Mouse (Mus musculus) MEL-GATA-1-ER (cell line): ENCODE results near the gene Ubb.

Experiments used
- DNase-seq: peaks from one replicate; pipeline ENCODE4 v3.0.0-alpha.2; 2012; ENCODE audit warnings: low read depth; ENCODE audit errors: extremely low read depth

Ubb gene

DNA sequence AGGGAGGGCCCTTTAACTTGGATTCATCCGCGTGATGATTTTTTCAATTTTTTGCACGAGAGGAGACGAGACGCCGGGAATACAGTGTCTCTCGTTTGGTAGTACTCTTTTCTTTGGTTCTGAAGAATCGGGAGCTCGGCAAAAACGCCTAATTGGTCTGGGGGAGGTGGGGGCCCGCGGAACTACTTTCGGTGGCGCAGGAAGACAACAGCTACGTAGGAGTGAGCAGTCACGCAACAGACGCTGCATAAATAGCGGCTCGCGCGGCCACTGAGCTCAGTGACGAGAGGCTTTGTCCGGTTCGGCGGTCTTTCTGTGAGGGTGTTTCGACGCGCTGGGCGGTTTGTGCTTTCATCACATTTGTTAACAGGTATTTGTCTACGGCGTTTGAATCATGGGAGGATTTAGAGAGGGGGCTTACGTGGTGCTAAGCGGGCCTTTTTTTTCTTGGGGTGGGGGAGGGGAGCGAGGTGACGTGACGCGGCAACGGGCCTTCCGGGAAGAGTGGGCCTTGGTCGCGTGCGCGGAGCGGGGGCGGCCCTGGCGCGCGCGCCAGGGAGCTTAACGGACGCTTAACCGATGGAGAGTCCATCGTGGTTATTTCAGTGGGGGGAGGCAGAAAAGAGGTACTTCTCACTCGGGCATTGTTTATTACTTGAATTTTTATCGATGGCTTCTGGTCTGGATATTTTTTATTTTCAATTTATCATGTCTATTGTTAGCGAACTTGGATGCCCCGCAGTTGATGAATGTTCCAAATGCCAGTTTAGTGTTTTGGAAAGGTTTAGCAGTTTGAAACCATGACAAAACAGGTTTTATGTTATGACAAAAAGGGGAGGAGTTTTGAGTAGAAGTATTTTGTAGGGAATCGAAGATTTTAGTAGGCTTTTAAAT, 502 bp downstream of the Ubb start:
- peak; percentile 59 for DNase-seq

DNA sequence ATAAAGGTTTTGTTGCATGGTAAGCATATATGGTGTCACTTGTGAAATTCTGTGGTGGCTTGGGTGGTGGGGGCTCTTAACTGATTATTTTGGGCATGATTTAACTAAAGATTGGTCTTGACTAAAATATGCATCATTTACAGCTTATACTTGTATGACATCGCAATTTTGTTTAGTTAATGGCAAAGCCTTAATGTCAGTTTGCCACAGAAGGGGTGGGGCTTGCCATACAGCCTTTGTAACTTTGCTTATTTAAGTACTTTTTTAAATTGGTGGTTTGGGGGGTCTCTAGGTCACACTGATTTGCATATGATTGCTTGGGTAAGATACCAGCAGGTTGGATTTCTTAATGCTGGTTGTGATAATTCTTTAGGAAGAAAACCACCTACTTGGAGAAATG, 2.2 kb downstream of the Ubb start:
- DNase-seq = no peak

DNA sequence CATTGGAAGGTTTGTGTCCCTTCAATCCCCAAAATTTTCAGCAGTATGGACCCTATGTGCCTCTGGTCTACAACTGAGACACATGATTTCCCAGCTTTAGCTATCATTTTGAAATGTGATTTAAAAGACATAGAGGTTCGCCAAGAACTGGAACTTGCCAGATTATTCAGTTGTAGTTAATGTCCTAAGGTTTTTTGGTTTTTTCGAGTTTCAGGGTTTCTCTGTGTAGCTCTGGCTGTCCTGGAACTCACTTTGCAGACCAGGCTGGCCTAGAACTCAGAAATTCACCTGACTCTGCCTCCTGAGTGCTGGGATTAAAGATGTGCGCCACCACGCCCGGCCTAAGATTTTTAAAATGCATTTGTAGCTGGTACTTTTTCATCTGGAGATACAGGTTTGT, 2.7 kb downstream of the Ubb start:
- DNase-seq = no peak

DNA sequence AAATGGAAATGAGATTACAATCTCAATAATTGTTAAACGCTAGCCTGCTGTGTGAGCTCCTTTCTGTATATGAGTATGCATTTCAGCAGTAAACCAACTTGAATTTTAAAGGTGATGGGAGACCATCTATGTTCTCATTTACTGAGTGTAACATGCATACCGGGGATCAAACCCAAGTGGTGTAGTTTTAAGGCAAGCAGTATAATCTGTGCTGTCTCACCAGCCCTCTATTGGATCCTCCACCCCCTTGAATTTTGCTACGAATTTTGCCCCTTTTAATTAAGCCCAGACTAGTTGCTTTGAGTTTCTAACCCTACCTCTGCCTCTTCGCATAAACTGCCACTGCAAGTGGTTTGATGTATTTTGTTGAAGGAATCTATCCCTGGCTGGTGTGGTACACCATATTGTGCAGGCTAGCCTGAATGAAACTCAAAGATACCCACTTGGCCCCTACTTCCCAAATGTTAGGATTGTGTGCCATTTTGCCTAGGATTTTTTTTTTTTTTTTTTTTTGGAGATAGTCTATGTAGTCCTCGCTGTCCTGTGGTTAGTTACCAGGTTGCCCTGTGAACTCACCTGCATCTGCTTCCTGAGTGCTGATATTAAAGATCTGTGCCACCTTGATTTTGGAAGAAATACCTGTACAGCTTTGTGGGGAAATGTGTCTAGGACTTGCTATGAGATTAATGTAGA, 3.3 kb downstream of the Ubb start:
- no peak for DNase-seq

DNA sequence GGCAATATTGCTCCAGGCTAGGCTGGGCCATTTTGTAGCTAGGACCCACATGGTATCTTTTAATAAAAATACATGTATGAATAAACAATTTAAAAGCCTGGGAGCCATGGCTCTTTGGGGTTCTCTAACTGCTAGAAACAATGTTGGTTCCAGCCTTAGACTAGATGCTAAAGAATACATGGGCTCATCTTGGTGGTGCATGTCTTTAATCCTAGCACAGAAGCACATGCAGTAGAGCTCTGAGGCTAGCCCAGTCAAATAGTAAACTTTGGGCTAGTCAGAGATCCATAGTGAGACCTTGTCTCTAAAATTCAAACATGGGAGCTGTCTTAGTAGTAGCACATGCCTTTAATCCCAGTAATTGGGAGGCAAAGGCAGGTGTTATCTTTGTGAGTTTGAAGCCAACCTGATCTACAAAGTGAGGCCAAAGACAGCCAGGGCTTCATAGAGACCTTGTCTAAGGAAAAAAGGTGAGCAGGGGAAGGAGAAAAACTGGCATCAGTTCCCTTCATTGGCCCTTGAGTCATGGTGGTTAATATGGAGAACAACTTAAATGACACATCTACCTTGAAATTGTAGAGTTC, 4.1 kb downstream of the Ubb start:
- DNase-seq = no peak

DNA sequence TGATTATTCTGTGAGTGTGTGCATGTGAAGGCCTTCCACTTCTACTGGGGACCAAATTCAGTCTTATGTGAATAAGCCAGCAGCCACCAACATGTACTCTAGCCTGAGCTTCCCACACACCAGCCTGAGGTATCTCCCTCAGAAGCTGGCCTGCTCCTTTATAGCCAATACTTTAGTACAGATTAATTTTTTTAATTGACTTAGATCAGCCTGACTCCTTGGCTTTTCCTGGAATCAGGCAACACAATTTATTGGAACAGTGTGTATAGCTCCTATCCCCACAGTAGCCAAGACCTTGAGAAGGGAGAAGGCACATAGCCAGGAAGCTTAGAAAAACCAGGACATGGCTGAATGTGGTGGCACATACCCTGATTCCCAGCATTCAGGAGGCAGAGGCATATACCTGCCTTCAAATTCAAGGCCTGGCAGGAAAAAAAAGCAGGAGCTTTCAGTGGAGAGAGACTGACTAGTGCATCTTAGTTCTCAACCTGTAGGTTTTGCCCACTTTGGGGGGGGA, 5.0 kb downstream of the Ubb start:
- no peak for DNase-seq

DNA sequence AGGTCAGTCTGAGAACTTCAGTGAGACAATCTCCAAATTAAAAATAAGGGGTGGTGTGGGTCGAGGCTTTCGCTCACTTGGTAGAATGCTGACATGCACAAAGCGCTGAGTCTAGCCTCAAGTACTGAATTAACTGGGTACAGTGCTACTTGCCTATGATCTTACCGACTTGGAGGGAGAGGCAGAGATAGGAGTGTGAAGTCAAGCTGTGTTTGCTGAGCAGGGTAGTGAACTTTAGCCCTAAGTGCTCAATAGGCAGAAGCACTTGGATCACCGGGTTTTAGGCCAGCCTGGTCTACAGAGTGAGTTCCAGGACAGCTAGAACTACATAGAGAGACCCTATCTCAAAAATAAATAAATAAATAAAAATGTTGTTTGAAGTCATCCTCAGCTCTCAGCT, 6.2 kb downstream of the Ubb start:
- no peak for DNase-seq

DNA sequence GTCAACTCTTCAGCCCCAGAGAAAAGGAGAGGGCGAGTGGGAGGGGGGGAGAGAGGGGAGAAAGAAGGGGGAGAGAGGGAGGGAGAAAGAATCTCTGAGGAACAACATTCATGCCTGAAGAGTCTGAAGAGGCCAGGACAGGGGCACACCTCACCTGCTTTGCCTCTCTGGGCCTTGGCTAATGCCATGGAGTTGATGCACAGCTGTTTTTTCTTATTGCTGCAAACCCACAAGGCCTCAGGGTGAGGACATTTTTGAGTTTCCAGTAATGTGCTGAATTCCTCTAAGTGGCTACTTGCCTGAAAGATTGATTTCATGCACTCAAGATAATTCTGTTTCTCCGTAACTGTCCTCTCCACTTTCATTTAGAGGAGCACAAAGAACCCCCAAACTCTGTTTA, 7.2 kb downstream of the Ubb start:
- no peak for DNase-seq

DNA sequence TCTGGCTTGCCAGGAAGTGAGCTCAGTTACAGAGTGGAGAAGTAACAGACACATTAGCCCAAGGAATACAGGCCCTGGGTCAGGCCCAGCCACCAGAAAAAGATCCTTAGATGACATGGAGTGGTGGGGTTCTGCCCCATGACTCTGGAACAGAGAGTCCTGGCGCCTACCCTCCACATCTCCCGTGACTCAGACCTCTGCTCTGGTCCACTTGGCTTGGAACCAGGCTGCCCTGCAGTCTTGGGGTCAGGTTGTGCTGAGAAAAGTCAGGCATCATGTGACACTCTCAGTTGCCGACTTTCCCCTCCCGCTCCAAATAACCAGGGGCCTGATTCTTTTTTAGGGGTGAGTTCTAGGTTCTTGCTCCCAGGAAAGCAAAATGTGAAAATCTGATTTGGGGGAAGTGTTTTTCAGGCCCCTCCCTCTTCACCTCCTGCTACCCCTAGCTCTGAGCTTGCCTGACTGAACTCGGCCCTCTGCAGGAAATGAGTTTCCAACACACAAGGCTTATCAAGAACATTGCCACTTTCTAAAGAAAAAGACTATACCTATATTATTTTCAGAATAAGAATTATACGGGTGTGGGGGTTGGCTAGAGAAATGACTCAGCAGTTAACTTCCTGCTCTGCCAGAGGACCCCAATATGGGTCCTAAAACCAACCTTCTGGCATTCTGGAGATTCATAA, 8.1 kb downstream of the Ubb start:
- DNase-seq = no peak

DNA sequence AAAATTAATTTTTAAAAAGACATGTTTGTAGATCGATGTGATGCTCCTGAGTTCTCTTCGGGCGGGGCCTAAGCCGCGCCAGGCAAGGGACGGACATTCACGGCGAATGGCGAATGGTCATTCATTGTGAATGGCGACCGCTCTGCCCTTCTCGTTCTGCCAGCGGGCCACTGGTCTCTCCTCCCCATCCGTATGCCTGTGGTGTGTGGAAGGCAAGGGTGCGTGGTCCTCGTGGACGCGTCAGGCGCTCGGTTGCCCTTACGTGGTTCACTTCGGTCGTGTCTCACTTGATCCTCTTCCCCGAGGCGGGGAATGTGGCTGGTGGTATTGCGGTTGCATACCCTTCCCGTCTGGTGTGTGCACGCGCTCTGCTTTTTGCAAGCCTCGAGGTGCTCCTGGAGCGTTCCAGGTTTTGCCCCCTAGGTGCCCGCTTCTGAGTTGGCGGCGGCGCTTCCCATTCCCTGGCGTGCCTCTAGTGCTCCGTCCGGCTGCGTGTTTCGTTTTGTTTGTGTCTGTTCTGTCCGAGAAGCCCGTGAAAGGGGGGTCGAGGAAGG, 9.6 kb downstream of the Ubb start:
- DNase-seq = no peak

DNA sequence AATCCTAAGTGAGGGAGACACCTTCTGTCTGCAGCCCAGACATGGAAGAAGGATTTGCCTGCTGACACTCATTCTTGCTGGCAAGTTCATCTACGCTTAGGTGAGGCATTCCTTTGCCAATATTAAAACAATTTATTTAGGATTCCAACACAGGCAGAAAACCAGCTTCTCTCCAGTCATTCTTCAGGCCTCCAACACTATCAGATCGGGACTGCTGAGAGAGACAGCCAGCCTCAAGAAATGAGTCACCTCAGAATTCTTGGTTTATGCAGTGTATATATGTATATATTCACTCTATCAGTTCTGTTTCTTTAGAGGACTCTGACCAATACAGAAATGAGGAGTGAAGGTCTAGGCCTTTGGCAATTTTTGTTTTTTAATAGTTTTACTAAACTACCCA, 12.6 kb downstream of the Ubb start:
- DNase-seq = no peak

DNA sequence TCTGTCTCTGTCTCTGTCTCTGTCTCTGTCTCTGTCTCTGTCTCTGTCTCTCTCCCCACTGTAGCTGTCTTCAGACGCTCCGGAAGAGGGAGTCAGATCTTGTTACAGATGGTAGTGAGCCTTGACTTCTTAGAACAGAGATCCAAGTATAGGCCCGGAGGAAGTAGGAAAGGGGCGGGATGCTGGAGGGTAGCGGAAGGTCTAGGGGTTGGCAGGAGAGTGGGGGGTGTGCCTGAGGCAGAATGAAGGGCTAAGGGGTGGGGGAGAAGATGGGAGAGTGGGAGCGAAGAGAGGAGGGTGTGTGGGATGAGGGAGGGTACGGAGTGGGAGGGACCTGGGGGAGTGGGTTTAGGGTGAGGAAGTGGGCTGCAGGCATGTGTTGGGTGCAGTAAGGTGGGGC, 14.8 kb downstream of the Ubb start:
- DNase-seq = no peak

DNA sequence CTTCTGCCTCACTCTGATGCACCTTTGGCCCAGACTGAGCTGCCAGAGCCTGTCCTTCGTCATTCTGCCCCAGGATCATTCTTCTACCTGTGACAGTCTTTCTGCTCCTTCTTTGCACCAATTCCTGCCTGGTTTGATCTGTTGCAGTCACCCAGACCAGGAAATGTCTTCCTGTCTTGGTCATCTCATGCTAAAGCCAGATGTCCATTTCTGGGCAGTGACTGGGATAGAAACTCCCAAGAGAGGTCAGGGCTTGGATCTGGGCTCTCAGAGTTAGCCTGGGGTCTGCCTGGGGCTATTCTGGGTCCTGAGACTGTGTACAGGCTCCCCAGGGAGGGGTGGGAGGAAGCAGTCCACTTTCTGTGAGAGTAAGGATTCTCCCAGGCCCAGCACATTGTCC, 15.2 kb downstream of the Ubb start:
- DNase-seq = no peak

DNA sequence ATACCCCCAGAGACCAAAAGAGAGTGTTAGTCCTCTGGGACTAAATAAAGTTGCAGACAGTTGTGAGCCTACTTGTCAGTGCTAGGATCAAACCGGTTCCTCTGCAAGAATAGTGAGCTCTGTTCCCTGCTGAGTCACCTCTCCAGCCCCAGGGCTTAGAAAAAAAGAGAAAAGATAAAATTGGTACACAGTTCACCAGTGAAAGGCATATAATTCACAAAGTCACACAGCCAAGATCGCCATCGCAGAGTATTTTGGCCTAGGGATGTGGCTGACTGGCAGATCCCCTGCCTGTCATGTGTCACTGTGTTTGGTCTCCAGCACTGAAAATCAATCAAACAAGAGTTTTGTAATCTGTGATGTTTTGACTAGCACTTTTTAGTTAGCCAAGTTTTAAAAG, 17.3 kb downstream of the Ubb start:
- no peak for DNase-seq

DNA sequence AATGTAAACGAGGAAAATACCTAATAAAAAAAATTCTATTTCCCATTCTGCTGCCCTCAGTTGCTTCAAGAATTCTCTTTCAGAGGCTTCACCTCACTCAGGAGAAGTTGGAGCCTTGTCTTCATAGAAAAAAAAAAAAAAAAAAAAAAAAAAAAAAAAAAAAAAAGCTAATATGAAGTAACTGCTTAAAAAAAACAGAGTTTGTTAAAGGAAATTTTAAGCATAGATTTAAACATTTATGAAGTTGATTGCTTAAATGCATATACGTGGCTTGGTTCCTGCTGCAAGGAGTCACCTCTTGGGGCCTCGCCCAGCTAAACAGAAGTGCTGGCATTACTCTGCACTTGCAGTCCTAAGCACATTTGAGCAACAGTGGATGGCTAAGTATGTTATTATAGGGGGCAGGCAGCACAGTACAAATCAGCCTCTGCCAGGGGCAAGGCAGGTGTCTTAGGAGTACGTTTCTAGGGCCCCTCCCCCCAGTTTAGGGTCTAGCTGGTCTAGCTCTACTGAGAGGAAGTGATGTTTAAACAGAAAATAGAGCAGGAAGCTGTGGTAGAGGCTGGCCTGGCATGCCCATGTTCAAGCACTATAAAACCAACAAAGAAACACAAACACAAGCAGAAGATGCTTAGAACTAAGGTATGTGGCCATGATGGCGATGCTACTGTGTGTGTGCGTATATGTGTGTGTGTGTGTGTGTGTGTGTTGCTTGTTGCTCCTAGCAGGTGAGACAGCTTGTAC, 23.2 kb downstream of the Ubb start, which contains the start of gene Trpv2:
Gene Trpv2 (plus strand): TSS at position 528 of the 744 bp plus-strand sequence.
- DNase-seq = no peak

DNA sequence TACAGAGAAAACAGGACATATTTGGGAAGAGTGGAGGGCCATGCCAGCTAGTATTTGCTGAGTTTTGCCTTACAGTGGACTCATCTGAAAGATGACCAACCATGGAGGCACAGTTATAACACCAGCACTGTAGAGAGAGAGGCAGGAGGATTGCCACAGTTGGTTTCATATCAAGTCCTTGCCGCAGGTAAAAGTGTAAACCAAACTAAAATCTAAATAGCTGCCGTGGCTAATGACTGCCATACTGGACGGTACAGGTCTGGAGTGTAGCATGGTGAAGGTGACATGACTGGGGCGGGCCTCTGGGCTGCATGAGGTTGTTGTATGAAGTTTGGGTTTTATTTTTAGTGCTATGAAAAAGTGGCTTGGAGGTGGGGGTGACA, 23.7 kb downstream of the Ubb start:
- no peak for DNase-seq

DNA sequence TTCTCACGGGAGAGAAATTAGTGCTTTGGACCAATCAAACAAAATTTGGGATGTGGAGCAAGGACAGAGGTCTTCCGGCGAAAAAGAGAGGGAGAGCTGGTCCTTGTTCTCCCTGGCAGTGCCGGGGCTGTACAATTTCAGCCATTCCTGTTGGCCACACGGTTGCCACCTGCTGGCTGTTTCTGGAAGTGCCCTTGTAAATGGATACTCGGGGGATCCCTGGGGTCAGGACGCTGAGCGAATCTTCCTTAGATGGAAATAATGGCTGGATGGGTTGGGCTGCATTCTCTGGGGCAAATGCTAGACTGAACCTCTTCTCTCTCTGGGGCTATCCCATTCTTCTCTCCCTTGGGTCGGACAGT, 24.3 kb downstream of the Ubb start:
- DNase-seq = peak; percentile 64

DNA sequence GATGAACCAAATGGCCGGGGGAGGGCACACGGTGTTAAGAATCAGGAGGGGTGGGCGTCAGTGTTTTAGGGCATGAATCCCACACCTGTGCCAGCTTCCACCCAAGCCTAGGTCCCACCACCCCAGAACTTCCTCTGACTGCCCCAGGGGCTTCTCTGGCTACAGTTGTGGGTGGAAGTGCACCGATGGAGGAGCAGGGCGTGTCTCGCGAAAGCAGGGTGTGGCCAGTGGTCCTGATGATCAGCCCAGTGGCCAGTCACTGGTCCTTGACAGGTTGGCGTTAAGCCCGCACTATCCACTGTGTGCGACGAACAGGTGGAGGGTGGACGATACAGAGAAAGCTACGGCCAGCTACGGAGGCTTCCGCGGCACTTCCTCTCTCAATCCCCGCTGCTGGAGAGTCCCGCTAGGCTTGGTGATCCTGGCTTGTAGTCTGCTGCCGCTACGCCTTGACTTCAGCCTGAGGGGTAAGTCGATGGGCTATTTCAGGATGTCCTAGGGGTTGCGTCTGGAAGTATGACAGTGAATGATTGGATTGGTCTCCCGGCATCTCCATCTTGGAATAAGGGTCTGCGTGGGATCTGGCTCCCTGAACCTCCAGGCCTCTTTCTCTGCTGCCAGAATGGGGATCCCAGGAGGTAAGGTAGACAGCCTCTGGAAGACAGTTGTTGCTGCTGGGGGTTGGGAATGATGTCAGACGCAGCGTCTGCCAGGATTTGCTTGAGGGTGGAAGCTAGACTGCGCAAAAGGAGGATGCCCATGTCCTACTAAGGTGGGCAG, 24.9 kb downstream of the Ubb start:
- no peak for DNase-seq

DNA sequence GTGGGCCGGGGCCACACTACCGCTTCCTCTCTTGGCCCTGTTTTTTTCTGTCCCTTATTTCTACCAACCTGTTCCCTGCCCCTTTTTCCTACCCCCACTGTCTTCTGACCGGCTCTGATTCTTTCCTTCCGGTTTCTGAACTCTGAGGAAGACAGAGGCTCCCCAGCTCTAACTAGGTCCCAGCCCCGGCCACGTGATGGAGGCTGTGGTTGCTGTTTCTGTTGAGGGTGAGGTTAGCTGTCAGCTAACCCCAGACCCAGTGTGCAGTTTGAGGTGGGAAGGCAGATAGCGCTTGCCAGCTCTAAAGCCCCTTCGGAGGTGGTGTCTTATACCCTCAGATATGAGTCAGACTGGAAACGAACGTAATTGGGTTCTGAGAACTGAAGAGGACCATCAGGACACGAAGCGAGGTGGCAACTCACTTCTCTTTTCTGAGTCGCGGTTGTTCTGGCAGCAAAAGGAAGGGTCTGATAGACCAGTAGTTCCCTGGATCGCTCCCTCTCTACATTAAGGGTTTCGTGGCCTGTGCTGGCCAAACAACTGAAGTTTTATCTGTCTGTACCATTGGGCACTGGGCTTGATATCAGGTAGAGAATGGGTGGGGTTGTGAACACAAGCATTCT, 25.7 kb downstream of the Ubb start:
- DNase-seq = peak; percentile 91

DNA sequence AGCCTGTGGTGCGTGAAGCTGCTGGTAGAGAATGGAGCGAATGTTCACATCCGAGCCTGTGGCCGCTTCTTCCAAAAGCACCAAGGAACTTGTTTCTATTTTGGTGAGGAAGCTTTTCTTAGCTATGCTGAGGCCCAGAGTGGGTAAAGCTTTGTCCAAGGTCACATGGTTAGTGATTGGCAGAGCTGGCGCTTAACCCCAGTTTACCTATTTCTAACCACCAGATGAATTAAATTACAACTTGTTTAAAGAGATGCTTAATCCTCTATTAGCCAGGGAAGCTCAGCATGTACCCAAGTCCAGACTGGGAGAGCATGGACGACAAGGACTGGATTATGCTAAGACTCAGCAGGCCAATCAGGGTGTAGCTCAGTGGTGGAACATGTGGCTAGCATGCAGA, 32.1 kb downstream of the Ubb start:
- no peak for DNase-seq
